Mouse (Mus musculus) lung, adult 2 months (tissue): Measurements from ENCODE around the gene Zfp949.

Source experiments
- CTCF ChIP-seq: fragments of 200-500 bp; IDR thresholded peaks from 2 replicates; pipeline ENCODE4 v1.5.1; 2011; ENCODE audit warnings: mild to moderate bottlenecking, low read length, control low read depth; ENCODE audit not compliant: insufficient read depth
- POLR2A ChIP-seq: fragments of 200-500 bp; IDR thresholded peaks from 2 replicates; pipeline ENCODE4 v1.6.1; 2011; ENCODE audit warnings: low read depth, mild to moderate bottlenecking, control low read depth, low read length, borderline replicate concordance; ENCODE audit errors: extremely low read depth

GRCm38 (mm10) chr9:88548614-88548945 lies 760 bp downstream of the Zfp949 start:
- TF ChIP-seq CTCF (no peak), POLR2A (no peak)
